Mouse (Mus musculus) cerebellum, adult 18-20 months (tissue): Measurements from ENCODE around the gene Fam172a.
A peak's percentile ranks its signal among the peaks of the same experiment; 100 is the strongest.
"Not testable (repeated sequence)": the region's sequence is repeated elsewhere in the genome, so short reads cannot be mapped to it uniquely, and the experiment has no call there.

Experiments used
- DNase-seq, 2 experiments: peaks; one replicate each; pipeline ENCODE4 v3.0.0; 2021

The Fam172a gene

GRCm38 (mm10) chr13:77701733-77702132 lies at the start of gene Fam172a:
Fam172a (plus strand) TSS chr13:77702033.
- not testable (repeated sequence) for DNase-seq

GRCm38 (mm10) chr13:77688651-77689050 lies 13.2 kb upstream of the Fam172a start:
- no peak for DNase-seq

- DNase-seq: peak; percentile 91
These were observed 6.7 kb downstream of the Fam172a start for GRCm38 (mm10) chr13:77708514-77709013.

- no peak for DNase-seq
These were observed 15.7 kb downstream of the Fam172a start for GRCm38 (mm10) chr13:77717499-77717898.

GRCm38 (mm10) chr13:77742822-77743221 lies 41.0 kb downstream of the Fam172a start:
- no peak for DNase-seq

- DNase-seq: no peak
These were observed 75.8 kb downstream of the Fam172a start for GRCm38 (mm10) chr13:77777606-77778005.

- DNase-seq: not testable (repeated sequence)
These were observed 105.5 kb downstream of the Fam172a start for GRCm38 (mm10) chr13:77807341-77807740.

GRCm38 (mm10) chr13:77810449-77810848 lies 108.6 kb downstream of the Fam172a start:
- DNase-seq: no peak

- DNase-seq: no peak
These were observed 124.3 kb downstream of the Fam172a start for GRCm38 (mm10) chr13:77826138-77826537.

GRCm38 (mm10) chr13:77843017-77843654 lies 141.3 kb downstream of the Fam172a start:
- DNase-seq: no peak

- DNase-seq: no peak
These were observed 147.0 kb downstream of the Fam172a start for GRCm38 (mm10) chr13:77848868-77849267.

- DNase-seq: no peak
These were observed 163.0 kb downstream of the Fam172a start for GRCm38 (mm10) chr13:77864804-77865203.

- DNase-seq: no peak
These were observed 166.5 kb downstream of the Fam172a start for GRCm38 (mm10) chr13:77868314-77868713.

GRCm38 (mm10) chr13:77878120-77878519 lies 176.3 kb downstream of the Fam172a start:
- no peak for DNase-seq

GRCm38 (mm10) chr13:77878545-77878944 lies 176.7 kb downstream of the Fam172a start:
- no peak for DNase-seq

- no peak for DNase-seq
These were observed 195.8 kb downstream of the Fam172a start for GRCm38 (mm10) chr13:77897619-77898018.

- no peak for DNase-seq
These were observed 196.4 kb downstream of the Fam172a start for GRCm38 (mm10) chr13:77898066-77898796.

- DNase-seq: no peak
These were observed 197.9 kb downstream of the Fam172a start for GRCm38 (mm10) chr13:77899725-77900124.

GRCm38 (mm10) chr13:77900843-77901242 lies 199.0 kb downstream of the Fam172a start:
- DNase-seq: no peak

- no peak for DNase-seq
These were observed 207.4 kb downstream of the Fam172a start for GRCm38 (mm10) chr13:77909184-77909583.

GRCm38 (mm10) chr13:77922834-77923233 lies 221.0 kb downstream of the Fam172a start:
- DNase-seq: no peak

- DNase-seq: no peak
These were observed 255.8 kb downstream of the Fam172a start for GRCm38 (mm10) chr13:77957611-77958010.

- no peak for DNase-seq
These were observed 257.9 kb downstream of the Fam172a start for GRCm38 (mm10) chr13:77959493-77960272.
